Mouse (Mus musculus) intestine, postnatal 0 days (tissue): ENCODE measurements around the gene Bcl3. TPM values are rescaled to one million over a fixed set of nuclear protein-coding genes. Genes with fewer than 3 reads are reported as not detected.

Source experiments
- ATAC-seq: fragments of 200-750 bp; cut with Nextera tagmentation; 2 replicates; pipeline ENCODE4 v1.8.0; 2017; ENCODE audit warnings: mild to moderate bottlenecking, moderate TSS enrichment, moderate library complexity
- H3K27ac ChIP-seq: fragments of 300-500 bp; sonication (generic); 2 replicates; pipeline ENCODE4 v1.5.1; 2014; ENCODE audit warnings: mild to moderate bottlenecking, low read depth, low read length, moderate library complexity
- H3K27me3 ChIP-seq: fragments of 300-500 bp; sonication (generic); replicated peaks from 2 replicates; pipeline ENCODE4 v1.6.1; 2014; ENCODE audit warnings: low read length, mixed read lengths; ENCODE audit not compliant: control insufficient read depth, insufficient read depth
- H3K36me3 ChIP-seq: fragments of 300-500 bp; sonication (generic); 2 replicates; pipeline ENCODE4 v1.6.1; 2014; ENCODE audit warnings: mild to moderate bottlenecking, moderate library complexity; ENCODE audit not compliant: control insufficient read depth, insufficient read depth
- H3K4me1 ChIP-seq: fragments of 300-500 bp; sonication (generic); replicated peaks from 2 replicates; pipeline ENCODE4 v1.6.1; 2014; ENCODE audit warnings: antibody characterized with exemption, low read length, mixed read lengths; ENCODE audit not compliant: control insufficient read depth, insufficient read depth
- H3K4me2 ChIP-seq: fragments of 300-500 bp; sonication (generic); replicated peaks from 2 replicates; pipeline ENCODE4 v1.6.1; 2014; ENCODE audit warnings: low read depth, mild to moderate bottlenecking, moderate library complexity
- H3K4me3 ChIP-seq: fragments of 300-500 bp; sonication (generic); 2 replicates; pipeline ENCODE4 v1.5.1; 2014; ENCODE audit warnings: low read depth, low read length
- H3K9ac ChIP-seq: fragments of 300-500 bp; sonication (generic); 2 replicates; pipeline ENCODE4 v1.6.1; 2014; ENCODE audit warnings: mild to moderate bottlenecking, low read depth, low read length
- H3K9me3 ChIP-seq: fragments of 300-500 bp; sonication (generic); 2 replicates; pipeline ENCODE4 v1.6.1; 2016; ENCODE audit warnings: mixed run types; ENCODE audit not compliant: control insufficient read depth
- CTCF ChIP-seq: sonication (generic); IDR thresholded peaks from 2 replicates; pipeline ENCODE4 v1.5.1; 2016; ENCODE audit warnings: low read depth, mild to moderate bottlenecking, control low read depth, antibody characterized with exemption, moderate library complexity
- WGBS: fragments of 180-500 bp; shearing (Covaris S2); extraction: QIAGEN DNeasy Blood & Tissue Kit; methylation state at CpG from one replicate; pipeline ENCODE4 v1.1.7; 2014; 5-methylcytosine and 5-hydroxymethylcytosine counted together
- polyA plus RNA-seq: library from polyadenylated mRNA; unstranded; fragments of >200 nt; fragmentation: Nextera tagmentation; extraction: Ambion mirVana; gene quantifications from 2 replicates; pipeline ENCODE4 v1.2.1, GENCODE M21; 2015

Bcl3 gene
- polyA plus RNA-seq, 1 experiment from 2014 or later = 19.0 TPM

GRCm38 (mm10) chr7:19851858-19852570 is 29.4 kb upstream of the Bcl3 start, which contains the start of gene Gm19345:
TSS of gene Gm19345 (plus strand) at chr7:19852003.
- H3K4me3 ChIP-seq = no peak within 1 kb of the TSS
- peak; percentile 37; the same call in 1 of the 2 replicates for ATAC-seq
- H3K9me3 ChIP-seq = no peaks in the 10 kb centered on the region
- H3K36me3 ChIP-seq = no peaks in the 10 kb centered on the region
- H3K27ac ChIP-seq = no peak within 1 kb of the TSS
- 2% methylated on average over 33 of the region's 33 CpGs for WGBS
- H3K4me2 ChIP-seq = peak within 1 kb of the TSS; percentile 54
- no peaks in the 10 kb centered on the region for H3K4me1 ChIP-seq
- H3K27me3 ChIP-seq = peaks cover 27% of the 10 kb centered on the region
- H3K9ac ChIP-seq = no peak within 1 kb of the TSS
- TF ChIP-seq CTCF = no peak

- WGBS = 67% methylated on average over 15 of the region's 15 CpGs
- no peak for ATAC-seq
- no peaks in the 10 kb centered on the region for H3K36me3 ChIP-seq
- no peak for TF ChIP-seq CTCF
- no peak overlapping the region for H3K4me3 ChIP-seq
- no peaks in the 10 kb centered on the region for H3K9me3 ChIP-seq
- no peak overlapping the region for H3K9ac ChIP-seq
- H3K4me1 ChIP-seq = 0 out of 2 replicates have a peak, but pooled peaks cover 6% of the 10 kb centered on the region
- H3K27ac ChIP-seq = no peak overlapping the region
- H3K4me2 ChIP-seq = no peak overlapping the region
- no peaks in the 10 kb centered on the region for H3K27me3 ChIP-seq
Observed at GRCm38 (mm10) chr7:19844521-19845171, 22.1 kb upstream of the Bcl3 start.

GRCm38 (mm10) chr7:19843561-19843960 is 21.0 kb upstream of the Bcl3 start:
- Histone ChIP-seq H3K9ac (peak overlapping the region; percentile 11; the same call in 1 of the 2 replicates), H3K4me1 (0 out of 2 replicates have a peak, but pooled peaks cover 6% of the 10 kb centered on the region), H3K27me3 (no peaks in the 10 kb centered on the region), H3K27ac (peak overlapping the region; percentile 83), H3K4me2 (peak overlapping the region; percentile 48), H3K9me3 (no peaks in the 10 kb centered on the region), H3K36me3 (no peaks in the 10 kb centered on the region), H3K4me3 (no peak overlapping the region)
- peak; percentile 97 for TF ChIP-seq CTCF
- 3% methylated on average over 11 of the region's 11 CpGs for WGBS
- peak; percentile 76 for ATAC-seq

GRCm38 (mm10) chr7:19842885-19843504 is 20.4 kb upstream of the Bcl3 start:
- Histone ChIP-seq H3K4me2 (peak overlapping the region; percentile 48), H3K27ac (peak overlapping the region; percentile 83)
- peak; percentile 84 for ATAC-seq

GRCm38 (mm10) chr7:19841686-19842413 is 19.3 kb upstream of the Bcl3 start:
- no peaks in the 10 kb centered on the region for H3K27me3 ChIP-seq
- H3K4me3 ChIP-seq = no peak overlapping the region
- no peak overlapping the region; the same call in 1 of the 2 replicates for H3K9ac ChIP-seq
- no peak overlapping the region; the same call in 1 of the 2 replicates for H3K4me2 ChIP-seq
- H3K9me3 ChIP-seq = no peaks in the 10 kb centered on the region
- WGBS = 44% methylated on average over 21 of the region's 21 CpGs
- H3K4me1 ChIP-seq = 0 out of 2 replicates have a peak, but pooled peaks cover 6% of the 10 kb centered on the region
- ATAC-seq = peak; percentile 74
- peak overlapping the region; percentile 83 for H3K27ac ChIP-seq
- H3K36me3 ChIP-seq = no peaks in the 10 kb centered on the region
- no peak for TF ChIP-seq CTCF

More at GRCm38 (mm10) chr7:19842885-19843504, 20.4 kb upstream of the Bcl3 start:
- no peak overlapping the region for H3K4me3 ChIP-seq
- H3K36me3 ChIP-seq = no peaks in the 10 kb centered on the region
- H3K9me3 ChIP-seq = no peaks in the 10 kb centered on the region
- H3K4me1 ChIP-seq = 0 out of 2 replicates have a peak, but pooled peaks cover 6% of the 10 kb centered on the region
- 22% methylated on average over 19 of the region's 19 CpGs for WGBS
- H3K27me3 ChIP-seq = no peaks in the 10 kb centered on the region
- H3K9ac ChIP-seq = peak overlapping the region; percentile 11; the same call in 1 of the 2 replicates
- TF ChIP-seq CTCF = no peak
